Mouse (Mus musculus) CH12.LX (cell line): ENCODE data around the gene Eps8.

ENCODE experiments used
- CHD2 ChIP-seq: IDR thresholded peaks from 2 replicates; pipeline ENCODE4 v1.6.1; 2011; ENCODE audit warnings: low read length, improper control_type of control experiment
- CTCF ChIP-seq, 2 experiments: IDR thresholded peaks in 1 of 2; conservative IDR thresholded peaks in 1 of 2; 2 replicates each; pipeline ENCODE4 v1.5.1; 2011 to 2012; ENCODE audit warnings: low read depth in 2 of 2, low read length in 2 of 2, improper control_type of control experiment in 1 of 2, inconsistent platforms in 1 of 2, mild to moderate bottlenecking in 1 of 2, moderate library complexity in 1 of 2
- GABPA ChIP-seq: IDR thresholded peaks from 2 replicates; pipeline ENCODE4 v1.6.1; 2012; ENCODE audit warnings: low read depth, low read length, improper control_type of control experiment, inconsistent platforms; ENCODE audit not compliant: insufficient replicate concordance
- HCFC1 ChIP-seq: IDR thresholded peaks from 2 replicates; pipeline ENCODE4 v1.6.1; 2012; ENCODE audit warnings: low read depth, mild to moderate bottlenecking, inconsistent platforms, low read length, improper control_type of control experiment
- MAFK ChIP-seq: IDR thresholded peaks from 2 replicates; pipeline ENCODE4 v1.6.1; 2011; ENCODE audit warnings: low read length, improper control_type of control experiment; ENCODE audit not compliant: insufficient replicate concordance
- MXI1 ChIP-seq: IDR thresholded peaks from 2 replicates; pipeline ENCODE4 v1.6.1; 2011; ENCODE audit warnings: mild to moderate bottlenecking, low read depth, low read length, improper control_type of control experiment
- POLR2A ChIP-seq: IDR thresholded peaks from 2 replicates; pipeline ENCODE4 v1.6.1; 2011; ENCODE audit warnings: low read depth, mild to moderate bottlenecking, improper control_type of control experiment, low read length

DNA sequence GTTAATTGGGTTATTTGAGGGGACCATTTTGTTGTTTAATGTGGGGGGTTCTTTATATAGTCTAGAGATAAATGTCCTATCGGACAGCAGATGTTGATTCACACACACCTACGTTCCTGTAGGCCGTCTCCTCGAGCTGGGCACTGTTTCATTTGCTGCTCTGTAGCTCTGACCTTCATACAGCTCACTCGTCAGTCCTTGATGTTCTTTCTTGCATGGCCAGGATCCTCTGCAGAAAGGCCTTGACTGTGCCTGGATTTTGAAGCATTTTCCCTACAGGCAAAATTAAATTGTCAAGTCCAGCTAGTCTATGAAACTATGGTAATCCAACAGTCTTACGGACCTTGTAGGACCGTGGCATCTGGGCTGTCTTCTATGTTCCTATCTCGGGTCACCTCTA lies 40.4 kb upstream of the Eps8 start:
- TF ChIP-seq GABPA (no peak), POLR2A (no peak), MXI1 (no peak), MAFK (no peak), CHD2 (no peak), CTCF (conservative IDR thresholded peaks at IDR 0.05 in 1 of 2, IDR thresholded peaks at IDR 0.05 in 1 of 2; ENCODE audit: low read depth in 2 of 2, low read length in 2 of 2) (no peak), HCFC1 (no peak)
